Mouse (Mus musculus): Measurements from ENCODE around the gene Cd7.

- no peak for TF ChIP-seq CTCF (IDR thresholded peaks at IDR 0.05; ENCODE audit: low read depth)
- TF ChIP-seq EP300 (IDR thresholded peaks at IDR 0.05; ENCODE audit: low read depth): no peak
Observed at GRCm38 (mm10) chr11:121033118-121033517, 6.1 kb downstream of the Cd7 start.

Measured in liver, embryonic 14.5 days (tissue).